Mouse (Mus musculus) ES-E14 (cell line): Measurements from ENCODE around the gene Txndc17. TPM values are rescaled to one million over a fixed set of nuclear protein-coding genes. Genes with fewer than 3 reads are reported as not detected.

Source experiments
- DNase-seq: peaks from one replicate; pipeline ENCODE4 v3.0.0-alpha.2; 2013; ENCODE audit warnings: low read depth, low spot score
- H3K27ac ChIP-seq: 2 replicates; pipeline ENCODE4 v1.5.1; 2012; ENCODE audit warnings: low read depth, mild to moderate bottlenecking, low read length, moderate library complexity, mixed read lengths; ENCODE audit not compliant: poor library complexity, insufficient read depth, severe bottlenecking
- H3K36me3 ChIP-seq: 2 replicates; pipeline ENCODE4 v1.6.1; 2012; ENCODE audit warnings: mild to moderate bottlenecking, low read length, moderate library complexity, mixed read lengths; ENCODE audit not compliant: control insufficient read depth, poor library complexity, insufficient read depth, severe bottlenecking
- H3K4me1 ChIP-seq, 2 experiments: fragments of 150-350 bp in 1 of 2; sonication (generic) in 1 of 2; 2 replicates each; pipeline ENCODE4 v1.6.1; 2012; ENCODE audit warnings: low read length in 2 of 2, mild to moderate bottlenecking in 1 of 2, mixed read lengths in 1 of 2; ENCODE audit not compliant: control insufficient read depth in 2 of 2, insufficient read depth in 2 of 2, poor library complexity in 1 of 2
- H3K4me3 ChIP-seq, 2 experiments: fragments of 150-350 bp in 1 of 2; sonication (generic) in 1 of 2; 2 replicates each; pipeline ENCODE4 v1.5.1; 2012; ENCODE audit warnings: low read length in 2 of 2, low read depth in 1 of 2, mild to moderate bottlenecking in 1 of 2, mixed read lengths in 1 of 2; ENCODE audit not compliant: insufficient read depth in 1 of 2, poor library complexity in 1 of 2, severe bottlenecking in 1 of 2
- H3K9ac ChIP-seq: 2 replicates; pipeline ENCODE4 v1.6.1; 2012; ENCODE audit warnings: low read depth, mild to moderate bottlenecking, low read length, mixed read lengths; ENCODE audit not compliant: poor library complexity, insufficient read depth, severe bottlenecking
- H3K9me3 ChIP-seq: fragments of 150-350 bp; sonication (generic); 2 replicates; pipeline ENCODE4 v1.6.1; 2012; ENCODE audit warnings: low read depth, mild to moderate bottlenecking, low read length; ENCODE audit not compliant: control insufficient read depth, insufficient read depth
- CHD2 ChIP-seq: IDR thresholded peaks from 2 replicates; pipeline ENCODE4 v1.6.1; 2014; ENCODE audit warnings: mild to moderate bottlenecking, low read depth, low read length, inconsistent platforms
- HCFC1 ChIP-seq: IDR thresholded peaks from 2 replicates; pipeline ENCODE4 v1.6.1; 2012; ENCODE audit warnings: low read length, inconsistent platforms, borderline replicate concordance; ENCODE audit not compliant: insufficient read depth
- MAFK ChIP-seq: IDR thresholded peaks from 2 replicates; pipeline ENCODE4 v1.6.1; 2014; ENCODE audit warnings: mild to moderate bottlenecking, low read depth, low read length, inconsistent platforms; ENCODE audit not compliant: insufficient read depth
- ZC3H11A ChIP-seq: IDR thresholded peaks from 2 replicates; pipeline ENCODE4 v1.6.1; 2012; ENCODE audit warnings: low read depth, mild to moderate bottlenecking, inconsistent platforms, low read length, borderline replicate concordance
- ZNF384 ChIP-seq: IDR thresholded peaks from 2 replicates; pipeline ENCODE4 v1.6.1; 2012; ENCODE audit warnings: low read depth, low read length, inconsistent platforms
- in situ Hi-C, 2 experiments: fragments of 600-800 bp; cut with MboI; formaldehyde crosslinking; loops; one replicate each; pipeline ENCODE4 v1.15.1; 2025; ENCODE audit warnings: low sequenced_read_pairs in 2 of 2, inconsistent platforms in 1 of 2; ENCODE audit not compliant: unreplicated experiment in 2 of 2
- total RNA-seq: library from RNA; depleted of rRNA; stranded (reverse); fragments of 300-350 nt; gene quantifications from 2 replicates; pipeline ENCODE4 v1.2.3, GENCODE M21; 2012

The Txndc17 gene
- total RNA-seq, 1 experiment = 126 TPM

DNA sequence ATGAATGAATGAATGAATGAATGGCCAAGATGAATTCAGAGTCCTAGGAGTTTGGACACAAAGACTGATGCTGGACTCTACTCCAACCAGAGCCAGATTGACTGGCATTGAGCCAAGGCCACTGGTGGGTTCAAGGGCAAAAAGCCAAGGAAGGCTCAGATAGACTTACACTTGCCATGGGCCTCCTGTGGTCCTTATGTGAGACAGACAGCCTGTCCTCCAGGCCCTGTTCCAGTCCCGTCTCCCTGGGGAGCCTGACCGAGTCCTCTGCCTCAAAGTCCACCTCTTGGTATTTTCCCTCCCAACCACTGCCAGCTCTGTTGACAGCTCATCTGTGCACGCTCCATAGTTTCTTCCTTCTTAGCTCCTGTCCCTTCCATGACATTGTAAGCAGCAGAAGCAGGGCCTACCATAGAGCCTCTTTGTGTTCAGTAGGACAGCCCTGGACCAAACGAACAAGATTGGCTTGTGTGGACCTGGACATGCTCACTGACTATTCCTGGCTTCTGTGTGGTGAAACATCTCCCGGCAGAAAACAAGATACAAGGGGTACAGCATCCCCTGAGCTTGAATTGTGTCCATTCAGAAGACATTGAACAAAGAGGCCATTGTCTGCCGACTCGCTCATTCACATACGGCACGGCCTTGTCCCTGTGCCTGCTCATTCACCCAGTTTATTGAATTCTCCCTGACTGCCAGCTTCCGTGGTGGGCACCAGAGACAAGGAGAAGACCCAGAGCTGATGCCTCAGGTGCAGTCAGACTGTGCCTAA is 18.9 kb downstream of the Txndc17 start:
- no peaks in the 10 kb centered on the region for H3K36me3 ChIP-seq
- in situ Hi-C loops = no loop called here
- peaks cover 0 to 2% of the 10 kb centered on the region in 2 experiments; a peak in 1 of 4 replicates for H3K4me1 ChIP-seq
- no peaks in the 10 kb centered on the region for H3K9me3 ChIP-seq
- H3K9ac ChIP-seq = no peak overlapping the region
- DNase-seq = no peak
- no peak overlapping the region for H3K27ac ChIP-seq
- TF ChIP-seq MAFK (no peak), ZC3H11A (no peak), ZNF384 (no peak), CHD2 (no peak), HCFC1 (no peak)
- no peak overlapping the region for H3K4me3 ChIP-seq

DNA sequence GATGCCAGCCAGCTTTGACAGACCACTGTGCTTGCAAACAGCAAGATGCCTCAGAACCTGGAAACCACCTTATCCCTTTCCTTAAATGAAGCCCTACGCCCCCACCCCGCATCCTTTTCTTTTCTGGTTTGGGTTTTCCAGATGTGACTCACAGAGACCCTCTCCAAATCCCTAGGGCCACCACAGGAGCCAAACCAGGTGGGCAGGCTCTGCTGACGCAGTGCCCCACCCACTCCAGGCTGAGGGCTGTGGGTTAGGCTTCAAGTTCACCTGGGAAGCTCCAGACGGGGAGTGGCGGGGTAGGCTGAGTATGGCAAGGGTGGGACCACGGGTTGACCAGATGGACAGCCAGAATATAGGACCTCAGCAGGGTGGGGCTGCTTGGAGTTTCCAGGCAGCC is 19.6 kb downstream of the Txndc17 start:
- Histone ChIP-seq H3K4me1 (peaks cover 0 to 2% of the 10 kb centered on the region in 2 experiments; a peak in 1 of 4 replicates), H3K9ac (no peak overlapping the region), H3K9me3 (no peaks in the 10 kb centered on the region), H3K4me3 (no peak overlapping the region), H3K27ac (no peak overlapping the region), H3K36me3 (no peaks in the 10 kb centered on the region)
- in situ Hi-C loops = no loop called here
- TF ChIP-seq HCFC1 (no peak), ZC3H11A (no peak), CHD2 (no peak), ZNF384 (no peak), MAFK (no peak)
- no peak for DNase-seq

DNA sequence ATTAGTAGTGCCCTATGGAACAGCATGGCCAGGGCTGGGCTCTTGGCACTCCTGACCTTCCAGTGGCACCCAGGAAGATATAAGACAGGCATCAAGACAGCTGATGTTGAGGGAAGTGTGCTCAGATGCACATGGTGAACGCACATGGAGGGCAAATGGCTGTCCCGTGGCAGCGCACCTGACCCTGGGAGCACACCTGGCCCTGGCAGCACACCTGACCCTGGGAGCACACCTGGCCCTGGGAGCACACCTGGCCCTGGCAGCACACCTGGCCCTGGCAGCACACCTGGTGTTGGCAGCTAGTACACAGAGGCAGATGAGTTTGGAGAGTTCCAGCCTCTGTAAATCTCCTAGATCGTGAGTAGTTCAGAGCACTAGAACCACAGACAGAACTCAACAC is 21.2 kb downstream of the Txndc17 start:
- Histone ChIP-seq H3K9ac (no peak overlapping the region), H3K36me3 (no peaks in the 10 kb centered on the region), H3K9me3 (no peaks in the 10 kb centered on the region), H3K4me1 (peaks cover 2% of the 10 kb centered on the region in 2 experiments; a peak in 1 of 4 replicates), H3K4me3 (no peak overlapping the region), H3K27ac (no peak overlapping the region)
- no peak for DNase-seq
- TF ChIP-seq ZC3H11A (no peak), MAFK (no peak), HCFC1 (no peak), CHD2 (no peak), ZNF384 (no peak)
- in situ Hi-C loops = no loop called here

DNA sequence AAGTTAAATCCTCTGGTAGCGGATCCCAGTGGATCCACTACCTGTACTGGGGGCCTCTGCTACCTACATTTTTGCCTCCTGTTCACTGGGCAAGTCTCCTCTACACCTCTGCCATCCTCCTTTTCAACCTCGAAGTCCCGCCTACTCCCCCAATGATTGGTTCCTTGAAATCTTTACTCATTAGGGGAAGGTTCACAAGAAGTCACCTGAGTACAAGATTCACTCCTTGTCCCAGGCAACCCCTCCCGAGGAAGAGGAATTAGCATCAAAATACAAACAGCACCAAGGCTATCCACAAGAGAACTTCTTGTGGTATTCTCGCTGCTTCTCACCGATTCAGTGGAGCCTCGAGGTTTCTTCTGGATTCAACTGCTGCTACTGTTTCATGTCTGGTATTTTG is 24.7 kb downstream of the Txndc17 start:
- Histone ChIP-seq H3K9me3 (no peaks in the 10 kb centered on the region), H3K4me3 (0 out of 4 replicates have a peak overlapping the region, but pooled peaks of 1 of the 2 experiments have one; percentile 21), H3K4me1 (peaks cover 0 to 2% of the 10 kb centered on the region in 2 experiments; a peak in 1 of 4 replicates), H3K36me3 (no peaks in the 10 kb centered on the region), H3K9ac (no peak overlapping the region), H3K27ac (no peak overlapping the region)
- DNase-seq = peak; percentile 47
- in situ Hi-C loops = no loop called here
- TF ChIP-seq CHD2 (no peak), ZNF384 (no peak), MAFK (no peak), HCFC1 (no peak), ZC3H11A (no peak)
